Mouse (Mus musculus): Measurements from ENCODE around the gene Rnf25. TPM values are rescaled to one million over a fixed set of nuclear protein-coding genes. Genes with fewer than 3 reads are reported as not detected.

Rnf25 gene
- 10 to 100 TPM; 65.8 to 67.2 TPM for total RNA-seq (2021)

DNA sequence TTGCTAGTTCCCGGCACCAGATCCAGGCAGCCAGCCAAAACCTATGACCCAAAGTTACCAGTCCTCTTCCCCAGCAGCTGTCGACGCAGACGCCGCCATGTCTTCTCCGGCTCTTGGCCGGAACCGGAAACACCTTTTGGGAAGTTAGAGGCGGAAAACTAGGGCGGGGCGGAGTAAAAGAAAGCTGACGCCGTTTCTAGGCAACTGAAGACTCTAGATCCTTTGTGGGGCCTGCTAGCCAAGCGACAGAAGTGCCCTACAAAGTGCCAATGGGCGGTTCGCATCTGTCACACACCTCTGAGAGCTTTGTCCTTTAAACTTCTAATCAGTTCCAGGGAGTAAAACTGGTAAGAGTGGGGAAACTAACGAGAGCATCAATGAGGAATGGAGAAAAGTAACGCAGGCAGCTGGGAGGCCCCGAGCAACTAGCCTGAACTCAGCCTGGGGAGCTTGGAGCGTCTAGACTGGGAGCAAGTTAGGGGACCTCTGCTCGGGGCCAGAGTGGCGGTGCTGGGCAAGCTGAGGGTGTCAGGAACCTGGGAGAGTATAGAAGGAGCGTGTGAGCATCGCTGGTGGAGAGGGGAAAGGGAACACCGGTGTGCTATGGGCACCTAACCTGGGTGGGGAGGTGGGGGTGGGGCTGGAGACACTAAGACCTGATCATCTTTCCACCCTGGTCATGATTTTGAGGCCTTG, at the start of gene Rnf25, which contains the start of gene Stk36:
Gene Rnf25, minus strand, starts transcription at position 131 of the 696 bp plus-strand sequence.
Gene Stk36, plus strand, starts transcription at position 179 of the 696 bp plus-strand sequence.
- DNase-seq, result peak; percentile 85

DNA sequence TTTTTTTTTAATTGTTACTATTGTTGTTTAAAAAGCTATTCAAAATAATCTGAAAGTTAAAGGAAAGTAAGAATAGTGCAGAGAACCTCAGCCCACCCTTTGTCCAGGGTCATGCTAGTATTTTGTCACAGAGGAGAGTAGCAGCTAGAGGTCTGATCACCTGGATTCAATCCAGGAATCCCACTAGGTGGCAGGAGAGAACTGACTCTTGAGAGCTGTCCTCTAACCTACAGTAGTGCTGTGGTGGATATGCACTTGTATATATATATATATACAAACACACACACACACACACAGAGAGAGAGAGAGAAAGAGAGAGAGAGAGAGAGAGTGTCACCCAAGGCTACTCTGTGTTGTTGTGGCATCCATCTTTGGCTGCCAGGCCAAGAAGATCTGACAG, 42.7 kb upstream of the Rnf25 start:
- no peak for DNase-seq

DNA sequence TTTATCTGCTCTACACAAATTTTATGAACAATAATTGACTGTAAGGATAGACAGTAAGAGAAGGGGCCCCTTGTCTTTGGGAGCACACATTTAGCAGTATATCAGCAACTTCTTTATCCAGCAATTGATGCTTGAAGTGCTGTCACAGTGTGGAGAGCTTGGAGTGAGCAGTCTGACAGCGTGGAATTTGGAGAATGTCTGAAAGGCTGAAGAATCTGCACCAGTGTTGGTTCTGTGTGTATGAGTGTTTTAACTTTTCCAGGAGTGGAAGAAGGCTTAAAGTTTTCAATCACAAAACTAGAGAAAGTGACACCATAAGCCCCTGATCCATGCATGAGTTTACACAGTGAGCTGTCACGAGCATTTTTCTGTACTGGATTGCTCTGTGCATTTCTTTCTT, 42.3 kb upstream of the Rnf25 start:
- no peak for DNase-seq

DNA sequence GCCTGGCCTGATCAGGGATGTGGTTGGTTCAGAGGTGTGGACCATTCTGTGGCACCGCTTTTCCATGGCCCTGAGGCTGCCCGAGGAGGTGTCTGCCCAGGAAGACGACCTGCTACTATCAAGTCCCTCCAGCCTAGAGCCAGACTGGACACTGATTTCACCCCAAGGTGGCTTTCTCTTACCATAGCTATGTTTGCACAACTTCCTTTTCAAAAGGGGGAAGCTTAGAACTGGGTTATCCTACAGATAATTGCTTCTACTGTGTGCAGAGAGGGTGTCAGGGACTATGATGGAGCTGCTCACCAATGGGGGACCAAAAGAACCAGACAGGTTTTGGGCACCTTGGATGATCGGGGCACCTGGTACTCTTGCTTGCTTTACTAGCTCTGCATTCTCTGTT, 31.5 kb upstream of the Rnf25 start:
- DNase-seq, result no peak

DNA sequence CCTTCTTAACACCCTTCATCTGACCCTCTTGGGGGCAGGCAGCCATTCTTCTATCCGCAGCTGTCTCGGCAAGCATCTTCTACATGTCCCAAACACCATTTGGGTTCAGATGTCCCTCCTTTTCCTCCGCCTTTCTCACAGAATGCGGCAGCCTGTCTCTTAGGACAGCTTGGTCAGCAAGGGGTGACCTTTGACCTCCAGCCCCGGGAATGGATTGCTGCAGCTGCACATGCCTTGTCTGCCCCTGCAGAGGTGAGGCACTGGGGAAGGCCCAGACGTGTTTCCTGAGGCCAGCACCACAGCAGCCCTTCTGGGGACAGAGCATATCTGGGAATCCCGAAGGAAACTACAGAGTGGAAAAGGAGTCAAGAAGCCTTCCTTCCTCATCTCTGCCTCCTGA, 26.8 kb upstream of the Rnf25 start:
- DNase-seq, result no peak

DNA sequence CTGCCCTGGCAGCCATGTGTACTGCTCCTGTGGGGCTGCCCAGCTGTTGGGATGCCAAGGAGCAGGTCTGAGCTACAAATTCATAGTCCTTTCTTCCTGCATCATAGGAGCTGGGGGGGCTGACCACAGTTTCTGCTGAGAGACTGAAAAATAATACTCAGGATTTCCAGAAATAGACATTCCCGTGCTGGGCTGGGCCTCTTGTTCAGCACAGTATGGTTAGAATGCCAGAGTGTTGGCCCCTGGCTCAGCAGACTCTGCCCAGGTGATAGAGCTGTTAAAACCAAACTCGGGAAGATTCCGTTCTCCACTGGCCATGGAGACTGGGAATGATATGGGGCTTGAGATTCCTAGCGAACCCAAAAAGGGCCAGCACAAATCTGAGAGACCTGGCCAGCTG, 24.9 kb upstream of the Rnf25 start:
- no peak for DNase-seq

DNA sequence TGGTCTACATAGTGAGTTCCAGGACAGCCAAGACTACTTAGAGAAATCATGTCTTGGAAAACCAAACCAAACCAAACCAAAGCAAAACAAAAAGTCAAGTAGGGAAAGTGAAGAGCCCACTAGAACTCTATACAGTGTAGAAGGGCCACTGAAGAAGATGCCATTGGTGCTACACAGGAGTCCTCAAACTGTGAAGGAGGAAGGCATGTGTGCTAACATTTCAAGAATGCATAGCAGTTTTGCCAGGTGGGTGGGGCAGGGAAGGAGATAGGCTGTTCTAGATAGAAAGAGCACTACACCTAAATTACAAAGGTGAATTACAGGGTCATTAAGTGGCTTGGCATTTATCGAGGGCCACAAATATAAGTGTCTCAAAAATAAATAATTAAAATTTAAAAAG, 23.0 kb upstream of the Rnf25 start:
- no peak for DNase-seq

DNA sequence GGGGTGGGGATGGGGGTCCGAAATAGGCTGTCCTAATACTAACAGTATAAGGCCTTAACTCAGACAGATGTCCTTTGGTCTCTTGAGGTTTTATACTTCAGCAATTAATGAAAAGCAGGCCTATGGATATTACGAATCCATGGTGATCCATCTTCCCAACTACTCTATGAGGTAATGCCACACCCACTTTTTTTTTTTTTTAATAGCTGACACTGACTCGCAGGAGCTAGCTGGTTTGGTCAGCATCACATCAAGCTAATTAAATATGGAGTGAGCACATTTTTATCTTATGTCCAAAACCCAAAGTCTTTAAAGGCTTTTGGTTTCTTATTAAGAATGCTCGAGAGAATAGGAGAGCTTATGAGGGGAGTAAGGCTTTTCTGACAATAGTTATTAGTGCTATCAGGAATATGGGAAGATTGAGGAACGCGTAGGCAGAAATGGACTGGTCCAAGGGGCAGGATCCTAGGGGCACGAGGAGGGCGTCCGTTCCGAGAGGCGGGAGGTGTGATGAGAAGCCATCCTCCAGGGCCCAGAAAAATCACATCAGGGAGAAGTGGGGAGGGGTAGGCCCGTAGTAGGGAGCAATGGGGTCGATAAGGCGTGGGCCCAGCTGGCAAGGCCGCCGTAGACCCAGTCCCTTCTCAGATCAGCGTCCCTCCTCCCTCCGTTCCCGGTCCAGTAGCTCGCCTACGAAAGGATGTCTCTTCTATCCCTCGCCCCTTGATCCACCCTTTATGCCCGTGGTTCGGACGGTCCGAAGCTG, 513 bp downstream of the Rnf25 start:
- no peak for DNase-seq

DNA sequence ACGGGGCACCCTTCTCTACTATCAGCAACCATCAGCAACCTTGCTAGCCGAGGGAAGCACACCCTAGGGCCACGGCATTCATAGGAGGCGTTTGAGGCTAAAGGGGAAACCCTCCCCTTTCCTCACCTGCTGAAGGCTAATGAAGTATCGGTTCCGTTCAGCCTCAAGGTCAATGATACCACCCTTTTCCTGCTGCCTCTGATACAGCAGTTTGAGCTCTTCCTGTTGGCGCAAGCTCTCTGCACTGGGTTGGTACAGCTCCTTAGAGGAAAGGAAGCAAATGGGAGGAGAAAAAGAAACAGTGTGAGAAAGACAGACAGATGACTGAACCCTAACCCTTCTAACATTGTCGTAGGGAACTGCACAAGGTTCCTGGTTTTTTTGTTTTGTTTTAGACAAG, 6.8 kb downstream of the Rnf25 start:
- no peak for DNase-seq

DNA sequence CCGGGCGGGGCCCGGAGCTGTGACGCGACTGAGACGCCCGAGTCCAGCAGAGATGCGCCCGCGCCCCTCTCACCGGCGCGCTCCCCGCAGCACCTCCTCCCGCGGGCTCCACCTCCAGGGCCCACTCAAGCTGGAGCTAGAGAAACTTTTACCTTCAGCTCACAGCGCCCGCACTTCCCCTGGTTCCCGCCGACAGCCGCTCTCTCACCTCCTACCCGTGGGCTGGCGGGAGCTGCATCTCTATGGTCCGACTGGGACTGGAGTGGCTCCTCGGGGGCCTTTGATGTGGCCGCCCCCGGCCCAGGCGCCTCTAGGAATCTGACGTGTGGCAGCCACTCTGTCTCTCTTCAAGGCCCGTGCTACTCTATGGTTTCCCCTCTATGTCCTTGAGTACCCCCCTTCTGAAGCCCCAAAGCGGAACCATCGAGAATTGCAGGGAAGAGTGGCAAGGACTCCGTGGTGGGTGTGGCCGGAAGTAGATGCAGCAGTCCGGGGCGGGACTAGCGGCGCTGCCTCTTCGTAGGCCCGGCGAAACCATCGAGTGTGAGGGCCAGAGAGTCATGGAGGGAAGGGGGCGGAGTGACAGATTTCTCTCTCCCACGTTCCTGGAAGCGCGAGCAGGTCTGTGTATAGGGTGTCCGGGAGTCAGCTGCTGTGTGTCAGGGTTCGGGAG, 13.3 kb downstream of the Rnf25 start, which contains the start of the genes Zfp142 and Bcs1l:
Gene Zfp142, minus strand, starts transcription at position 474 of the 673 bp plus-strand sequence.
Gene Bcs1l, plus strand, starts transcription at position 517 of the 673 bp plus-strand sequence.
- peak; percentile 99 for DNase-seq

DNA sequence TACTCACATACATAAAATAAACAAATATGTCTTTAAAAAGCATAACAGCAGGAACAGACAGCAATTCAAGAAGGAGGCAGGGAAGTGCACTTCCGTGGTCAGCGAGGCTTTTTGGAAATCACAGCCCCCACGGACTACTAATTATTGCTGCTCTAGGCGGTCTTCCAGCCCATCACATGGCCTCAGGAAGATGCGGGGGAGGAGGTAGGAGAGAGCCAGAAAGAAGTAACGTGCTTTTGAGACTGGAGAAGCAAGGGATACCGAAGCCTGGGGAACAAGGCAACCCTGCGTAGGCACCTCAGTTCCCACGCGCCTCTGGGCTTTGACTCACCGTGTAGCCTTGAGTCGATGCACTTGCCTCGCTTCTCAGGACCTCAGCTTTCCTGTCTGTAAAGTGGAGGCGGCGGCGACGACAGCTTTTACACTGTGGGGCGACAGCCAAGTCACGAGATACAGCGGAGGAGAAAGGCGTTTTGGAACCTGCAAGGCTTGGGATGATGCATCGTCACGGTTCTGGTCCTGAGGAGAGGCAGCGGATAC, 13.9 kb downstream of the Rnf25 start:
- no peak for DNase-seq

DNA sequence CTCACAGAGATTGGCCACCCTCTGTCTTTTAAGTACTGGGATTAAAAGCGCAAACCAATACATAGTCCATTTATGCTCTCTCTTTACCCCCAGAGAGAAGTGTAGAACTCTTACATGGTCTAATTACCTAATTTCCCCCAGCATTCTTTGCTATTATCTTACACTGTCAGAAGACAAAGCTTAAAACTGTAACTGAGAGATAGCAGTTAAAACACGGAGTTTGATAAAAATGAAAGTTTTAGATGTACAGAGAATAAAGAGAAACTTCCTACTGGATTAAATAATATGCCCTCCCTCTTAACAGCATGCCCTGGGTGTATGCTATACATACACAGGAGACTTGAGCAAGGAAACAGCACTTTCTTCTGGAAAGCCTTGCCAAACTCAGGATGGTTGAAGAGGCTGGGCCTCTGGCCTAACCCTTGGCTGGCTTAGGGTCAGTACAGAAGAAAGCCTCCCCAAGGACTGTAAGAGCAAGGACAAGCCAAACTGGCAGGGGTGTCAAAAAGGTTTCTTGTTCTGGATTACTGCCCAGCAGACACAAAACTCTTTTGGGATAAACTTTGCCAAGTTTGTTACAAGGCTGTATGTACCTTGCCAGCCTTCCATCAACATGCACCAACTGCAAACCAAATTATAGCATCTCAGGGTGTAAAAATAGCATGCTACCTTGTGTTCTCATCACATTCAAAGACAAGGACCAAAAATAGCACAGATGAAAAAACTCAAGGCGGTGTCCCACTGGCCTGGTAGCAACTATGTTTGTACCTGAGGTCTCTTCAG, 16.4 kb downstream of the Rnf25 start:
- DNase-seq, result no peak

DNA sequence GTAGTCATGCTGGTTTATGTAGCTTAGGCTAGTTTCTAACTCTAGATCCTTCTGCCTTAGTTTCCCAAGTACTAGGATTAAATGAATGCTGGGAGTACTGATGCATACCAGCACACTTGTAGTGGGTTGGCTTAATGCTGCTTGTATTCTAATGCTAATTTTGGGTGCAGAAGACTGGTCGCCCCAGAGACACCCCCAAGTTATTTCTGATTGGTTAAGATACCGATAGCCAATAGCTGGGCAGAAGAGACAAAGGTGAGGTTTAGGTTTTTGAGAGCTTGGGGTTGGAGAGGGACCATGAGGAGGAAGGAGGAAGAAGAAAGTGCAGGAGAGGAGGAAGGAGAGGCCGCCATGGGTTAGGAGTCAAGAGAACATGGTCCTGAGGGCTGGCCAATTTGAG, 18.6 kb downstream of the Rnf25 start:
- DNase-seq, result no peak

DNA sequence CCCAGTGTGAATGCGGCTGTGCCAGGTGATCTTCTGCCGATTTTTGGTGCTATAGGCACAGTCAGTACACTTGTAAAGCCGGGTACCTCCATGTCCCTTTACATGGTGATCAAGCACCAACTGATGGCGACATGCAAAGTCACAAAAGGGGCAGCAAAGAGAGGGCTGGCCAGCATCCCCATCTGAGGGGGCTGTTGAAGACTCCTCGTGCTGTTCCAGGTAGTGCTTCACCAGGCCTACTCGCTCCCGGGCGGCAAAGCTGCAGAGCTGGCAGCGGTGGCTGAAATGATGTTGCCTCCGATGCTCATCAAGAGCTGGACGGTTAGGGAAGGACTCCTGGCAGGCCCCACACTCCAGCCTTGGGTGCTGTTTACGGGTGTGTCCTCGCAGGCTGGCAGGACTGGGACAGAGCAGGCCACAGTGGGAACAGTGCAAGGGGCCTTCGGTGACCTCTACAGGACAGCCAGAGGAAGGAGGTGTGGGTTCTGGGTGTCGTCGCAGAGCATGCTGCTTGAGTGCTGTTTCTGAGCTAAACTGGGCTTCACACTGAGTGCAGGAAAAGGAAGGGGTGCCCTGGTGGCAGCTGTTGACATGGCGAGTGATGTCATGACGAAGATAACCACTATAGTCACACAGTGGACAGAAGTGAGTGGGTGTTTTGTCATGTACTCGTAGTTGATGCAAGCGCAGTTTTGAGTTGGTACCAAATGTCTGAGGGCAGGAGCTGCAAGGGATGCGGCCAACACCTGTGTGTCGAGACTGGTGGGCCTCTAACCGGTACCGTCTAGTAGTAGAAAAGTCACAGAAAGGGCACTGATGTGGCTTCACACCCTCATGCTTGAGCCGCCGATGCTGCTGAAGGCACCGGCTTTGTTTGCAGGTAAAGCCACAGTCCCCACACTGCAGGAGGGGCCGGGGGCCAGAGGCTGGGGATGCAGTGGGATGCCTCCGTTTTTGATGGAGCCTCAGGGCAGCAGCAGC, 31.2 kb downstream of the Rnf25 start:
- DNase-seq, result no peak

DNA sequence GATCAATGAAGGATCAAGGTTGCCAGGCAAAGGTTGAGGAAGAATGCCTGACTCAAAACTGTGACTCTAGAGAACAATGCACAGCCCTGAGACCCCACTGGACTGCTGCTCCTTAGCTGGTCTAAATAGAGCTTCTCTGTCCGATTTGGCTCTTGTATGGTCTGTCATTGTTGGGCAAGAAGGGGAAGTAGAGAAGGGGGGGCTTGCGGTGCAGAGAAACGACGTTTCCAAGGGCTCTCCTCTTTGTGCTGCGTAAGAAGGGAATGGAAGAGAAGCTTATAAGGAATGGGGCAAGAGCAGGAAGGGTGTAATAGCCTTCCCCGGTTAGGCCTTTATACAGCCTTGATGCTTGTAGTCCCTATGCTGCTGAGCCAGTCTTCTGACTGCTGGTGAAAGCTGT, 35.4 kb downstream of the Rnf25 start:
- DNase-seq, result no peak

DNA sequence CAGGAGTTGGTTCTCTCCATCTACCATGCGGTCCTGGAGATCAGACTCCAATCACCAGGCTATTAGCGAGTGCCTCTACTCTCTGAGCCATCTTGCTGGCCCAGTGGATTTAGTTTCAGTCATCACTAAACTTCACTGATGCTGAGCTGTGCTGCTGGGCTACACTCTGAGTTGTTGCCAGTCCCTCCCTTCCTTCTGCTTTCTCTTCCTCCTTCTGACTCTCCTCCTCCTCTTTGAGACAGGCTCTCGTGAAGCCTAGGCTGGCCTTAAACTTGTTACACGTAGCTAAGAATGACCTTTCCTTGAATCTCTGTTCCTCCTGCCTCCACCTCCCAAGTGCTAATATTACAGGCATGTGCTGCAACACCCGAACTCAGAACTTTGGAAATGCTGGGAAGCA, 42.1 kb downstream of the Rnf25 start:
- no peak for DNase-seq

DNA sequence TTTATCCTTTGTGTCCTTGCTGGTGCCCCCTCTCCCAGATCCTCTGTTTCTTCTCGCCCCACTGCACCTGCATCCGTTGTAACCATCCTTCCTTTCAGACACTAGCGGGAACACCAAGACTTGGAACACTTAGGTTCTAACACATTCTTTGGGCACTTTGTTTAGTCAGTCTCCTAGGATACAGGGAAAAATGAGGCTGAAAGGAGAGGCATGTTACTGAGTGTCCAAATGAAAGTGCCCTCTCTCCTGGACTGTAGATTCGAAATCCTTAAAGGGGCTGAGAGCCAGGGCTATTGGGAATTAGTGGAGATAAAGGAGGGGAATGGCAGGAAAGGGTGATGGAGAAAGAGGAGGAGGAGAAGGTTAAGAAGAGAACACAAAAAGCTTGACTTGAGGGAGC, 57.0 kb downstream of the Rnf25 start, which contains the start of gene Usp37:
Gene Usp37, minus strand, starts transcription at position 101 of the 400 bp plus-strand sequence.
- DNase-seq, result no peak
